Mouse (Mus musculus): ENCODE measurements at regions not wholly inside any gene's neighbourhood (a gene's known extent, or its start where the extent isn't known, plus 50 kb on each side); places are given as distances from the start of the nearest gene placed in this dataset.

- no peak overlapping the region for H3K4me3 ChIP-seq (ENCODE audit: low read depth, low read length)
- H3K9me3 ChIP-seq (ENCODE audit: low read length), result no peaks in the 10 kb centered on the region
- no peak overlapping the region for H3K4me2 ChIP-seq (ENCODE audit: low read depth, low read length, poor library complexity, severe bottlenecking)
- 85% methylated on average over 7 of the region's 7 CpGs for WGBS
- no peak for TF ChIP-seq CTCF (IDR thresholded peaks at IDR 0.05)
- ATAC-seq (ENCODE audit: low FRiP score) (no peak), DNase-seq (ENCODE audit: low spot score) (peak; percentile 18)
- no peaks in the 10 kb centered on the region for H3K36me3 ChIP-seq (ENCODE audit: insufficient read depth, low read length)
- H3K27me3 ChIP-seq (ENCODE audit: insufficient read depth, low read length), result no peaks in the 10 kb centered on the region
- no peak overlapping the region for H3K9ac ChIP-seq (replicated peaks; ENCODE audit: low read length, poor library complexity, severe bottlenecking)
- no peaks in the 10 kb centered on the region for H3K4me1 ChIP-seq (ENCODE audit: insufficient read depth, low read length)
- no peak overlapping the region for H3K27ac ChIP-seq (ENCODE audit: low read depth, low read length)
Observed at GRCm38 (mm10) chr2:57900168-57900567, 97.5 kb upstream of the Galnt5 start.

DNA sequence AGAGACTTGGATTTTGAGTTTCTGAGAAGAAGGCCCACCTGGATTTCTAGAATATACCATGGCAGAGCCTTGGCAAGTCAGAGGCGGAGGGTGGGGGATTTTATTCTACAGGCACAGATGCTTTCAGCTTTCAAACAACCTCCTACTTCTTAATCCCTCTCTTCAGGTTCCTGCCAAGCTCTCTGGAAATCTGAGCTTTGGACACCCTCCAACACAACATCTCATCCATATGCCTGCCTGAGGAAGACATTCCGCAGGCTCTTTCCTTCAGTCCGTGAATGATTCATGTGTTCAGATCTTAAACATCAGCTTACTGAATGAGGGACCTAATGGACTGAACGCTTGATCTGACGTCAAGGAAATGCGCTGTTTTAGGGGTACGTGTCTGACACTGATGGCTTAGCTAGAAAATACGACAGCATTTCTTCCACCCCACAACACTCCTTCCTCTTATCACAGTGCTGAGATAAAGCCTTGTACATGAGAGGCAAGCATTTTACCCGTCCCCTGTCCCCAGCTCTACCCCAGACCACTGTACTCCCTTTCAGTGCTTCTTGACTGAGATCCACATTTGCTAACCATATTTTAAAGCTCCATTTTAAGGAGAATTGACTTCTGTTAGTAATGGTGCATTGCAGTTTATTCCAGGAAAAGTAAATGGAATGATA is 97.0 kb upstream of the Galnt5 start:
- no peaks in the 10 kb centered on the region for H3K9me3 ChIP-seq (ENCODE audit: low read length)
- WGBS, result 64% methylated on average over 9 of the region's 9 CpGs
- H3K27me3 ChIP-seq (ENCODE audit: insufficient read depth, low read length), result no peaks in the 10 kb centered on the region
- H3K4me2 ChIP-seq (ENCODE audit: low read depth, low read length, poor library complexity, severe bottlenecking), result no peak overlapping the region
- H3K27ac ChIP-seq (ENCODE audit: low read depth, low read length), result no peak overlapping the region
- DNase-seq (ENCODE audit: low spot score) (peak; percentile 76), ATAC-seq (ENCODE audit: low FRiP score) (no peak)
- no peaks in the 10 kb centered on the region for H3K36me3 ChIP-seq (ENCODE audit: insufficient read depth, low read length)
- H3K4me3 ChIP-seq (ENCODE audit: low read depth, low read length), result no peak overlapping the region
- no peaks in the 10 kb centered on the region for H3K4me1 ChIP-seq (ENCODE audit: insufficient read depth, low read length)
- H3K9ac ChIP-seq (replicated peaks; ENCODE audit: low read length, poor library complexity, severe bottlenecking), result no peak overlapping the region
- no peak for TF ChIP-seq CTCF (IDR thresholded peaks at IDR 0.05)

- ATAC-seq (ENCODE audit: low FRiP score) (no peak), DNase-seq (ENCODE audit: low spot score) (no peak)
Observed at GRCm38 (mm10) chr2:57905184-57905583, 92.5 kb upstream of the Galnt5 start.

DNA sequence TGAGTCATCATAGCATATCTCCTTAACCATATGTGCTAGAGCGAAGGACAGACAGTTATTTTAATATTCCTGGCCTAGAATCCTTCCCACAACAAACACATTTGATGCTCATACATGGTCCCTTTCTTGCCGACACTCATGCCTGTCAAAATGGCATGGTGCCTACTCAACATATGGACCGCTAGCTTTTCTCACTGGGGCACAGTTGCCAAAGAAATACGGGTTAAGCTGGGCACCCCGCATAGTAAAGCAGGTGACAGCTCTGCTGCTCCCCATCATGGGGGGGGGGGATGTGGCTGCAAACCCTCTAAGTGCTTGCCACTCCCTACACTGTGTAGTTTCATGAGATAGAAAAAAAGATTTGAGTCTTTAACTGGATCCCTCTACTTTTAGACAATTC is 90.7 kb upstream of the Galnt5 start:
- Histone ChIP-seq H3K27ac (ENCODE audit: low read depth, low read length) (no peak overlapping the region), H3K9me3 (ENCODE audit: low read length) (no peaks in the 10 kb centered on the region), H3K4me1 (ENCODE audit: insufficient read depth, low read length) (no peaks in the 10 kb centered on the region), H3K4me2 (ENCODE audit: low read depth, low read length, poor library complexity, severe bottlenecking) (no peak overlapping the region), H3K27me3 (ENCODE audit: insufficient read depth, low read length) (no peaks in the 10 kb centered on the region), H3K9ac (replicated peaks; ENCODE audit: low read length, poor library complexity, severe bottlenecking) (no peak overlapping the region), H3K4me3 (ENCODE audit: low read depth, low read length) (no peak overlapping the region), H3K36me3 (ENCODE audit: insufficient read depth, low read length) (no peaks in the 10 kb centered on the region)
- no peak for TF ChIP-seq CTCF (IDR thresholded peaks at IDR 0.05)
- peak; percentile 72 for DNase-seq (ENCODE audit: low spot score)
- ATAC-seq (ENCODE audit: low FRiP score), result no peak
- 88% methylated on average over 5 of the region's 5 CpGs for WGBS

More at GRCm38 (mm10) chr2:57905184-57905583, 92.5 kb upstream of the Galnt5 start:
- Histone ChIP-seq H3K36me3 (ENCODE audit: insufficient read depth, low read length) (no peaks in the 10 kb centered on the region), H3K4me2 (ENCODE audit: low read depth, low read length, poor library complexity, severe bottlenecking) (no peak overlapping the region), H3K4me1 (ENCODE audit: insufficient read depth, low read length) (no peaks in the 10 kb centered on the region), H3K4me3 (ENCODE audit: low read depth, low read length) (no peak overlapping the region), H3K27ac (ENCODE audit: low read depth, low read length) (no peak overlapping the region), H3K9me3 (ENCODE audit: low read length) (no peaks in the 10 kb centered on the region), H3K27me3 (ENCODE audit: insufficient read depth, low read length) (no peaks in the 10 kb centered on the region), H3K9ac (replicated peaks; ENCODE audit: low read length, poor library complexity, severe bottlenecking) (no peak overlapping the region)
- TF ChIP-seq CTCF (IDR thresholded peaks at IDR 0.05), result no peak
- 97% methylated on average over 2 of the region's 2 CpGs for WGBS

DNA sequence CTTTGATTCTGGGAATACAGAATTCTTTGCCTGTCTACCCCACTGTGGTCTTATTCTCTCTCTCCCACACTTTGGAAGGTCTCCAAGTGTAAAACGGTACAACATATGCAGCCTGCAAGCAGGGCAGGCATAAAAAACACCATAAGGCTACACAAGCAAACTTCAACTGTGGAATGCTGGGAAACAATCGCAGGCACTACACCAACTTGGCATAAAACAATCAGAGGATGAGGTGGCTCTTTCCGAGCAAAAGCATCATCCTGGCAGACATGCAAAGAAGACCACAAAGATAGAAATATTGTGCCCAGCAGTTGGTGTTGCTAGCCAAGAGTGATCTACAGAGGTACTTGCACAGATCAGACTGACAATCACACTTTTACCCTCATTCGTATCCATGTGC is 88.0 kb upstream of the Galnt5 start:
- no peaks in the 10 kb centered on the region for H3K36me3 ChIP-seq (ENCODE audit: insufficient read depth, low read length)
- no peak for TF ChIP-seq CTCF (IDR thresholded peaks at IDR 0.05)
- H3K27ac ChIP-seq (ENCODE audit: low read depth, low read length), result no peak overlapping the region
- no peaks in the 10 kb centered on the region for H3K4me1 ChIP-seq (ENCODE audit: insufficient read depth, low read length)
- WGBS, result 73% methylated on average over 4 of the region's 4 CpGs
- no peaks in the 10 kb centered on the region for H3K27me3 ChIP-seq (ENCODE audit: insufficient read depth, low read length)
- no peaks in the 10 kb centered on the region for H3K9me3 ChIP-seq (ENCODE audit: low read length)
- H3K4me2 ChIP-seq (ENCODE audit: low read depth, low read length, poor library complexity, severe bottlenecking), result no peak overlapping the region
- no peak for ATAC-seq (ENCODE audit: low FRiP score)
- H3K4me3 ChIP-seq (ENCODE audit: low read depth, low read length), result no peak overlapping the region
- H3K9ac ChIP-seq (replicated peaks; ENCODE audit: low read length, poor library complexity, severe bottlenecking), result no peak overlapping the region
- DNase-seq (ENCODE audit: low spot score), result peak; percentile 20

GRCm38 (mm10) chr2:57916375-57917023 is 81.2 kb upstream of the Galnt5 start:
- Histone ChIP-seq H3K9me3 (ENCODE audit: low read length) (no peaks in the 10 kb centered on the region), H3K4me1 (ENCODE audit: insufficient read depth, low read length) (no peaks in the 10 kb centered on the region), H3K9ac (replicated peaks; ENCODE audit: low read length, poor library complexity, severe bottlenecking) (no peak overlapping the region), H3K36me3 (ENCODE audit: insufficient read depth, low read length) (no peaks in the 10 kb centered on the region), H3K27ac (ENCODE audit: low read depth, low read length) (no peak overlapping the region), H3K4me2 (ENCODE audit: low read depth, low read length, poor library complexity, severe bottlenecking) (no peak overlapping the region), H3K4me3 (ENCODE audit: low read depth, low read length) (no peak overlapping the region), H3K27me3 (ENCODE audit: insufficient read depth, low read length) (no peaks in the 10 kb centered on the region)
- ATAC-seq (ENCODE audit: low FRiP score), result no peak
- WGBS, result 69% methylated on average over 15 of the region's 15 CpGs
- peak; percentile 51 for DNase-seq (ENCODE audit: low spot score)
- TF ChIP-seq CTCF (IDR thresholded peaks at IDR 0.05), result no peak
